Mouse (Mus musculus) layer of hippocampus, postnatal 10 days (tissue): ENCODE results near the gene Gm11084. TPM values are rescaled to one million over a fixed set of nuclear protein-coding genes. Genes with fewer than 3 reads are reported as not detected.

Source experiments
- DNase-seq, 2 experiments: peaks; one replicate each; pipeline ENCODE4 v3.0.0; 2021; ENCODE audit warnings: low spot score in 2 of 2
- microRNA-seq, 2 experiments: library from miRNA; unstranded; fragments of <30 nt; microRNA quantifications; one replicate each; pipeline ENCODE4 v1.2.0; 2021
- total RNA-seq, 2 experiments: library from RNA; stranded (reverse); gene quantifications; 2 replicates each; pipeline ENCODE4 v1.2.3; 2021

Gm11084 gene
- total RNA-seq, 2 experiments from 2014 or later, result not detected

GRCm38 (mm10) chr2:72952979-72953378, 33.5 kb downstream of the Gm11084 start:
- DNase-seq, result no peak

GRCm38 (mm10) chr2:72935937-72936336, 50.6 kb downstream of the Gm11084 start:
- no peak for DNase-seq

GRCm38 (mm10) chr2:72932186-72932585, 54.3 kb downstream of the Gm11084 start:
- no peak for DNase-seq

- no peak for DNase-seq
Measured at GRCm38 (mm10) chr2:72924981-72925380, 61.5 kb downstream of the Gm11084 start.

Small RNA genes within 50 kb of the gene (microRNA-seq; reads per million reads assigned to microRNA genes)
- gene Gm25960, result 0 reads per million in 2 experiments

Other genes with a start within 250 kb of the Gm11084 start
- gene Sp3, start 6.3 kb downstream of the Gm11084 start, total RNA-seq, result 10 to 100 TPM; 48.3 to 56.6 TPM
- gene Ola1, start 232.2 kb upstream of the Gm11084 start, total RNA-seq, result 100 to 1,000 TPM; 108 to 123 TPM